Mouse (Mus musculus) erythroblast, embryonic 14.5 days (primary cell): ENCODE measurements around the gene Ddx39.

ENCODE experiments used
- GATA1 ChIP-seq: IDR thresholded peaks from 2 replicates; pipeline ENCODE4 v1.6.1; 2012; ENCODE audit warnings: low read length, inconsistent platforms, mixed read lengths
- TAL1 ChIP-seq: IDR thresholded peaks from 3 replicates; pipeline ENCODE4 v1.6.1; 2012; ENCODE audit warnings: low read length, inconsistent platforms, mixed read lengths

GRCm38 (mm10) chr8:83770669-83771068, 55.7 kb downstream of the Ddx39 start:
- no peak for TF ChIP-seq GATA1
- no peak for TF ChIP-seq TAL1
